Mouse (Mus musculus) G1E-ER4 (cell line): ENCODE measurements around the gene F930015N05Rik. TPM values are rescaled to one million over a fixed set of nuclear protein-coding genes. Genes with fewer than 3 reads are reported as not detected.

Experiments used
- GATA1 ChIP-seq: IDR thresholded peaks from one replicate; pipeline ENCODE4 v1.8.0; 2012; ENCODE audit warnings: low read length, inconsistent platforms
- polyA plus RNA-seq: library from polyadenylated mRNA; stranded (reverse); fragments of >175 nt; gene quantifications from 2 replicates; pipeline ENCODE4 v1.2.3, GENCODE M21; 2012

F930015N05Rik gene
- not detected in 2 replicates for polyA plus RNA-seq

DNA sequence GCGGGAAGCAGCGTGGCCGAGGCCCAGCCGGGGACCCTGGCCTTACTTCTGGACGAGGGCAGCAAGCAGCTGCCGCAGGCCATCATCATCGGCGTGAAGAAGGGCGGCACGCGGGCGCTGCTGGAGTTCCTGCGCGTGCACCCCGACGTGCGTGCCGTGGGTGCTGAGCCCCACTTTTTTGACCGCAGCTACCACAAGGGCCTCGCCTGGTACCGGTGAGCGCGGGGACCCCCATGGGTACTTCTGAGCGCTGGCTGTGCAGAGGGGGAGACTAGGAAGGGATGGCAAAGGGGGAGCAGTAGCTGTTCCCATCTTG, at the start of gene F930015N05Rik:
TSS of gene F930015N05Rik (minus strand) at position 242 of the 316 bp plus-strand sequence.
- no peak for TF ChIP-seq GATA1

DNA sequence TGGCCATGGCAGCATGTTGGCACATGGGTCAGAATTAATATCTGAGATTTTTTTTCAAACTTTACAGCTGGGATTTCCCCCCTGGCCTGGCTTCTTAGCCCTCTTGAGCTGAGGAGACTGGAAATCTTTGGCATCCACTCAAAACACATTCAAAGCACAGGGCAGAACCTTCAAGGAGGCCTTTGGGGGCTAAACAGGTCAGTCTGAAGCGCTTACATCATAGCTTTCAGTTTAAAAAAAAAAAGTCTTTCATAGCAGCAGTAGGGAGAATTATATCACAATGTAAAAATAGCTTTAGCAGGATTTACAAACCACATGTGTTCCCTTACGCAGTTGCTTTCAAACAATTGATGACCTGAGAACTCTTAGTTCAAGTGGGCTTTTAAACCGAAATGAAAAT, 45.0 kb upstream of the F930015N05Rik start:
- TF ChIP-seq GATA1, result no peak

DNA sequence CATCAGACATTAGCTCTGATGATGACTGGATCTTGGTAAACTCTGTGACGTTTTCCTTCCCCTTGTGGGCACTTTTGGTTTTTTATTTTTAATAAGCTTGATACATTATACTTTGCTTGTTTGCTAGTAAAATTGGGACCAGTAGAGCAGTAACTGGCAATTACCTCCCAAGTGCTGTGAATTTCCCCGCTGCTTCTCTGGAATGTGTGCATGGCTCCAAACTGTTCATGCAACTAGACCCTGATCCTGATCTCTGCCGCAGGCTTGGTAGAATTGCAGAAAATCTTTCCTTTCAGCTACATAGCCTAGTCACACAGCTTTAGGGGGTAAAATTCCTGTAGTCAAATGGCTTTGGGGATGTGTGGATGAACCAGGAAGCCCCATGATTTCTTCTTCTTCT, 37.2 kb upstream of the F930015N05Rik start:
- no peak for TF ChIP-seq GATA1

DNA sequence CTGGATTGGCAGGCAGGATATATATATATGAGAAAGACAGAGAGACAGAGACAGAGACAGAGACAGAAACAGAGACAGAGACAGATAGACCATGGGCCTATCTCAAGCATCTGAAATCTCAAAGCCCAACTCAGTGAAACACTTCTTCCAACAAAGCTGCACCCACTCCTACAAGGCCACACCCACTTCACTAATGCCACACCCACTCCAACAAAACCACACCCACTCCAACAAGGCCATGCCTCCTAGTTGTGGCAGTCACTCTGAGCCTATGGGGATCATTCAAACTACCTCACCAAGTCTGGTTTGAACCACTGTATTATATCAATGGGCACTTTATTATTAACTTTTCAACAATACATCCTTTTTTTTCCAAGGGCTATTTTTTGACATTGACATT, 34.2 kb upstream of the F930015N05Rik start:
- TF ChIP-seq GATA1, result no peak

DNA sequence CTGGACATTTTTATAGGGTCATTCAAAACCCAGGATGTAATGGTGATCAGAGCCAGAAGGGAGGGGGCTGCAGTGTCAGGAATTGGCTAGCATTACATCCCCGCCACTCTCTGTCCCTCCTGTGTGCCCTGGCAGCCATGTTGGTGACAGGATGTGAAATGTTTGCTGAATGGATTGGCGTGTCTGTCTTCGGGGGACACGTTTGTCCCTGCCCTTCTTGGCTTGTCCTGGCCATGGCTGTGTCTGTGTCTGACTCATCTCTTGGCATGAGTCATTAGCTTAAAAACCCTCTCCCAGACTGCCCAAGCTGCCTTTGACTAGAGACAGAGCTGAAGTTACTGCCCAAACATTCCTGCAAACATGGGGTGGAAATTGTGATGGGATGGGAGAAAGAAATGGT, 32.3 kb upstream of the F930015N05Rik start:
- TF ChIP-seq GATA1, result no peak

DNA sequence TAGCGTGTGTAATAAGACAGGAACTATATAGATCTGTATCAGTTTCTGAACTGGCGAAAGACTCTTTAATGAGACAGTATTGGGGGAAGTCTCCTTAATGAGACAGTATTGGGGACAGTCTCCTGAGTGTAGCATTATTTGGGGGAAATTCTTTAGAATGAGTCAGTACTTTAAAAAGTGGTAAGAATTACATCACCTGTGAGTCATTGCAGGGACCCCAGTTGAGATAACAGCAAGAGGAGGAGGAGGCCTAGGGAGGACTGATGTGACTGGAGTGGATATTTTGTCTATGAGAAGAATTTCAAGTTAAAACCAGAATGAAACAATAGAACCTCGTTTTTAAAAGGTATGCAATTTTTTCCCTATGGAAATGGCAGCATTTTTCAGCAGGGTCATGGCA, 25.3 kb upstream of the F930015N05Rik start:
- no peak for TF ChIP-seq GATA1

DNA sequence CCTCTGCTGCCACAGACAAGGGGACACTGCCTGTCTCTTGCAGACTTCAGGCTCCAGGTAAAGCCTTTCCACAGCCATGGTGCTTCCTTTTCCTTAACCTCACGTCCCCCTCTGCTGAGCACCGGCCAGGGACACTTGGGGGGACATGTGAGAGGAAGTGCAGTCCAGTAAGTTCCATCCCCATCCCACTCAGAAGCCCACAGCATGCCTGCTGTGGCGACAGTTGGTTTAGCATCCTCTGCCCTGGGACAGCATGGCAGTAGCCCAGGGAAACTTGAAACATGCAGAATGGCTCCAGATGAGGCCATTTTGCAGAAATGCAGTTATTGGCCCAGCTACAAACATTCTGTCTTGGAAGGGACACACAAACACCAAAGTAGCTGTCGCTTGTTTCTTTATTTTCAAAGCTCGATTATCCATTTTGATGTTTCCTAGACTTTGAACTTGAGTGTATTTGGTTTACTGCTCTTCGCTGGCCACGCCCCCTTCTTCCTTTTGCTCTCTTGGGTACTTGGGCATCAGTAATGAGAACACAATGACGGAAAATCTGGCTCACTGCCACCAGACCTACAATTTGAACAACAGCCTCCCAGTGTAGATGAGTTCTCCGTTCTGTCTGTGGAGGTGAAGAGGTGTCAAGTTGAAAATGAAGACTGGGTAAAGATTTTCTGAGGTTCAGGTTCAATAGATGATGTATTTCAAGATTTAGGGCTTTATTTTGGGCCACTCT, 12.3 kb upstream of the F930015N05Rik start:
- no peak for TF ChIP-seq GATA1

GRCm38 (mm10) chr11:64445227-64445626, 8.8 kb upstream of the F930015N05Rik start:
- TF ChIP-seq GATA1, result no peak

DNA sequence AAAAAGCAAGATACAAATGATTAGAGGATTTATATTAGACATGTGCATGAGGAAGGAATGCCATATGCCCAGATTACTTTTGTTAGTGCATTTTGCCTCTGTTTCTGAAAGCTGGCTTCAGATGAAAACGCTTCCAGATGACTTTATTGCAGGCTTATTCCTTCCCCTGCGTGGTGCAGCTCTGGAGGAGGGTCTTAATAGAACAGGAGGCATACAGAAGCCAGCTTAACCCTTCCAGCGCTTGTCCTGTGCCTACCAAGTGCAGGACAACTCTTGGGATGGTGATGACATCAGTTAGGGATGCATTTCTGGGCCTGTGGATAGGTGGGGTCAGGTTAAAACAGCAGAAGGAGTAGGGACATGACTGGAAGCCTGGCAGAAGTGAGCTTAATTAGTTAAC, 6.2 kb upstream of the F930015N05Rik start:
- no peak for TF ChIP-seq GATA1

GRCm38 (mm10) chr11:64442119-64442518, 5.7 kb upstream of the F930015N05Rik start:
- no peak for TF ChIP-seq GATA1

GRCm38 (mm10) chr11:64438909-64439308, 2.5 kb upstream of the F930015N05Rik start:
- no peak for TF ChIP-seq GATA1

- TF ChIP-seq GATA1, result no peak
Measured at GRCm38 (mm10) chr11:64437721-64438120, 1.3 kb upstream of the F930015N05Rik start.

DNA sequence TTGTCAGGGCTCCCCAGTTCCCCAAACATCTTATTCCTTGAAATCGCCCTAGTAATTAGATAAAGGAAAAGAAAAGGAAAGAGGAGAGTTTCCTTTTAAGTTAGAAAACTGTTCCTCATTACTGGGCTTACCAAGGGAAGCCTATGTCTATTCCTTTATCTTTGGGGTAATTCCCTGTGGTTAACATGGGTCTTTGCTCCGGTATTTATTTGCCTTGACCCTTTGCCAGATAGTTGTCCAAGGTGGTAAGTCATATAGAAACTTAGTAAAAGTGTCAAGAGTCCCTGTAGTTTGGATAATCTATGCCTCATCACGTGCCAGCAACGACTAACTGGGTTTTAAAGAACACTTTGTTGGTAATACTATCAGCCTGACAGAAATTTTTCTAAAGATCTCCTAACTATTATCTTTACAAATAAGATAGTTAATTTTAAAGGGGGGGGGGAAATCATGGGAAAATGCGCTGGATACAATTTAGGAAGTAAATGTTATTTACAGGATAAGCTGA, 392 bp upstream of the F930015N05Rik start:
- TF ChIP-seq GATA1, result no peak

GRCm38 (mm10) chr11:64435546-64436411, 674 bp downstream of the F930015N05Rik start:
- TF ChIP-seq GATA1, result no peak

DNA sequence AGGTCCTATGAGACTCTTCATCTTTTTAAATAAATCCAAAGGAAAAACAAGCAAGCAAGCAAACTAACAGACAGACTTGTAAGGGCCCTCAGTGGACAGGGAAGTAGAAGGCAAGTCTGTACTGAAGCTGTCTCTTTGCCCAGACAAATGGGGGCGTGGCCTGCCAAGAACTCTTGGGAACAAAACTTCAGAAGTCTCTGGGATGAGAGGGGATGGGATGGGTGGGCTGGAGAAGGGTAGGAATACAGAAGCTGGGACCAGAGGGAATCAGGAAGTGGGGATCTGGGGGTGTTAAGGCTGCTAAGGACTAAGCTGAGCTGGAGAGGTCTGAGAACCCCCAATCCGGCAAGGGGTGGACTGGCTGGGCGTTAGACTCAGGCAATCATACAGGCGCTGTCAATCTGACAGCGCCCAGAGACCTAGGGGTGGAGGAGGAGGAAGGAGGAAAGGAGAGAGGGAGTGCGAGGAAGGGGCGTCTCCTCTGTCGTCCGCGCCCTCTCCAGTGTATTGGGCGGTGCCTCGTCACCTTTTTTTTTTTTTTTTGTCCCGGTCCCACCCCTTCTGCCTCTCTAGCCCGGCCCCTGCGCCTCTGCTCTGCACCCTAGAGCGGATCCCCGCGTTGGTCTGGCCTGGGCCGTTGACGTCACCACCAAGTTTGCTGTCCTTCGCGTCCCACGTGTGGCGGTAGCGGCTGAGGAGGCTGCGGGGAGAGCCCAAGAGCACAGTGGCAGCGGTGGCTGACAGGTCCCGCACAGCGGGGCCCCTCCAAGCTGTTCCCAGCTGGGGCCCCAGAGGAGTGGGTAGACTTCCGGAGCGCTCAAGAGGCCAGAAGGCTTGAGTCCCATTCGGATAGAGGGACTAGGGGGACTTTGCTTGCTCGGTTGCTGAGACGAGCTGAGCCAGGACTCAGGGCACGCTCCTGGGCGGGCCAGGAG, 1.6 kb downstream of the F930015N05Rik start, which contains the start of gene Hs3st3a1:
TSS of gene Hs3st3a1 (plus strand) at position 722 of the 935 bp plus-strand sequence.
- no peak for TF ChIP-seq GATA1
